Mouse (Mus musculus) small intestine, adult 2 months (tissue): ENCODE measurements around the gene Srcin1.

ENCODE experiments used
- CTCF ChIP-seq: fragments of 200-500 bp; IDR thresholded peaks from 2 replicates; pipeline ENCODE4 v1.5.1; 2012; ENCODE audit warnings: low read depth, mild to moderate bottlenecking, control low read depth, inconsistent platforms, low read length, moderate library complexity, mixed read lengths; ENCODE audit not compliant: insufficient replicate concordance, insufficient read length; ENCODE audit errors: extremely low read depth
- POLR2A ChIP-seq: fragments of 200-500 bp; IDR thresholded peaks from 2 replicates; pipeline ENCODE4 v1.6.1; 2012; ENCODE audit warnings: low read depth, mild to moderate bottlenecking, control low read depth, inconsistent platforms, low read length, moderate library complexity

DNA sequence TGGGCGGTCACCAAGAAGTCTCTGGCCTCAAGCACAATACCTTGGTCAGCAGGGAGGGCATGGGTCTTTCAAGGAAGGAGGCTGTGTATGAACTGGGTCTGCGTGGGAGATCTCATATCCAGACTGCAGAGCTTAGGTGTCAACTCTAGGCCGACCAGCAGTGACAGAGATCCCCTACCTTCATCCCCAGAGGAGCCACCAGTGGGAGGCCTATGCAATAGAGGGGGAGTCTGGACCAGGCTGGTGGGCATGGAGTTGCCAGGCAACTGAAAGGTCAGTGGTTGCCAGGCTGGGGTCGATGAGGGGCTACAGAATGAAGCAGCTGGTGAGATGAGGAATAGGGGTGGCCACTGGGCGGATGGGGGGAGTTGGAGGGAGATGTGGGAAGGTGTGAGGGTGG, 36.4 kb downstream of the Srcin1 start:
- TF ChIP-seq CTCF (no peak), POLR2A (no peak)
